ENCODE assay signal across 8 mouse cellular contexts in genomic region chr7:49635074-49635621, GRCm38 (mm10). TPM values are rescaled to one million over a fixed set of nuclear protein-coding genes. Genes with fewer than 3 reads are reported as not detected.
A peak's percentile ranks its signal among the peaks of the same experiment; 100 is the strongest.
DNase-seq lines count a peak whose midpoint lies in the region; ATAC-seq and TF ChIP-seq lines count a peak whose summit lies in the region.

No protein-coding gene starts in this region.

- WGBS in kidney, adult 2 months: 3% methylated on average over 35 of the region's 35 CpGs
- under 1% methylated on average over 35 of the region's 35 CpGs for WGBS in hindbrain, embryonic 16.5 days
- under 1% methylated on average over 35 of the region's 35 CpGs for WGBS in neural tube, embryonic 11.5 days

- no peak for TF ChIP-seq POLR2A in kidney, adult 2 months (IDR thresholded peaks at IDR 0.05; ENCODE audit: low read depth, low read length)

- no peak overlapping the region for H3K27ac ChIP-seq in kidney, adult 2 months (ENCODE audit: insufficient read depth, low read depth, low read length)
- H3K27ac ChIP-seq in hindbrain, embryonic 16.5 days (ENCODE audit: low read depth, low read length): no peak overlapping the region
- H3K27ac ChIP-seq in neural tube, embryonic 11.5 days (ENCODE audit: low read depth, low read length): no peak overlapping the region

- H3K4me1 ChIP-seq in kidney, adult 2 months (ENCODE audit: control insufficient read depth, insufficient read depth, low read length): no peaks in the 10 kb centered on the region
- H3K4me1 ChIP-seq in hindbrain, embryonic 16.5 days (ENCODE audit: control insufficient read depth, insufficient read depth, low read depth, low read length): peaks cover 6% of the 10 kb centered on the region; the same call in 1 of the 2 replicates
- no peaks in the 10 kb centered on the region for H3K4me1 ChIP-seq in neural tube, embryonic 11.5 days (ENCODE audit: control insufficient read depth, insufficient read depth, low read length)

- H3K27me3 ChIP-seq in kidney, adult 2 months (replicated peaks; ENCODE audit: control insufficient read depth, insufficient read depth, low read length): peaks cover 21% of the 10 kb centered on the region
- peaks cover 69% of the 10 kb centered on the region for H3K27me3 ChIP-seq in hindbrain, embryonic 16.5 days (replicated peaks; ENCODE audit: control insufficient read depth, insufficient read depth, low read length)
- peaks cover 100% of the 10 kb centered on the region for H3K27me3 ChIP-seq in neural tube, embryonic 11.5 days (ENCODE audit: control insufficient read depth, insufficient read depth, low read length)

- ATAC-seq in hindbrain, embryonic 16.5 days: 0 out of 2 replicates have a peak, but pooled peaks have one; percentile 20
- peak; percentile 67; the same call in 1 of the 2 replicates for ATAC-seq in neural tube, embryonic 11.5 days (ENCODE audit: insufficient read depth, low FRiP score, low TSS enrichment)
- no peak for ATAC-seq in activated CD4-positive, CD25-positive, alpha-beta regulatory T cell, adult 4 months

- no peak overlapping the region for H3K4me2 ChIP-seq in hindbrain, embryonic 16.5 days (ENCODE audit: low read length)
- no peak overlapping the region for H3K4me2 ChIP-seq in neural tube, embryonic 11.5 days (ENCODE audit: low read depth)

- no peaks in the 10 kb centered on the region for H3K9me3 ChIP-seq in hindbrain, embryonic 16.5 days (ENCODE audit: control insufficient read depth, low read length)
- H3K9me3 ChIP-seq in neural tube, embryonic 11.5 days (ENCODE audit: control insufficient read depth, low read length): no peaks in the 10 kb centered on the region

- no peak overlapping the region for H3K4me3 ChIP-seq in kidney, adult 2 months (ENCODE audit: insufficient read depth, low read depth, low read length)
- peak overlapping the region; percentile 6; the same call in 1 of the 2 replicates for H3K4me3 ChIP-seq in hindbrain, embryonic 16.5 days (ENCODE audit: low read length)
- no peak overlapping the region; the same call in 1 of the 2 replicates for H3K4me3 ChIP-seq in neural tube, embryonic 11.5 days (ENCODE audit: low read depth, low read length)

- no peak overlapping the region for H3K9ac ChIP-seq in hindbrain, embryonic 16.5 days (ENCODE audit: low read depth, low read length)
- no peak overlapping the region for H3K9ac ChIP-seq in neural tube, embryonic 11.5 days (ENCODE audit: low read length)

- peak; percentile 32 to 49 for DNase-seq in kidney, postnatal 4 days
- no peak for DNase-seq in kidney, adult 2 months
- DNase-seq in embryo, embryonic 10.5 days (ENCODE audit: low spot score): peak; percentile 75
- peak; percentile 75 for DNase-seq in neural tube, embryonic 11.5 days (ENCODE audit: low spot score)
- DNase-seq in right cerebral cortex, postnatal 14 days: no peak
- DNase-seq in cerebellum, adult 9-11 months: no peak

- no peaks in the 10 kb centered on the region for H3K36me3 ChIP-seq in kidney, adult 2 months (ENCODE audit: control insufficient read depth, insufficient read depth, low read length)
- H3K36me3 ChIP-seq in hindbrain, embryonic 16.5 days (ENCODE audit: control insufficient read depth, insufficient read depth, low read length): no peaks in the 10 kb centered on the region
- H3K36me3 ChIP-seq in neural tube, embryonic 11.5 days (ENCODE audit: control insufficient read depth, insufficient read depth, low read length): no peaks in the 10 kb centered on the region

- TF ChIP-seq CTCF in kidney, adult 2 months (conservative IDR thresholded peaks at IDR 0.05; ENCODE audit: insufficient read depth, insufficient read length, low read depth, low read length): no peak

RNA-seq across cellular contexts. Expression of gene Dbx1, which starts 1.5 kb away (rescaled TPM):
- not detected in 2 replicates for polyA plus RNA-seq in kidney, adult 2 months (2012; rRNA removed)
- polyA plus RNA-seq in hindbrain, embryonic 16.5 days (2015; fragmentation: Nextera tagmentation; extraction: Ambion mirVana): 1.0 and 4.2 TPM in 2 replicates
- polyA plus RNA-seq in neural tube, embryonic 11.5 days (2014; fragmentation: Nextera tagmentation; extraction: Ambion mirVana): 17.2 and 18.6 TPM in 2 replicates
- polyA plus RNA-seq in activated CD4-positive, CD25-positive, alpha-beta regulatory T cell, adult 4 months (2017; shearing (Covaris generic)): not detected

Comparison
In these comparisons a context has a peak if more than half of its experiments do, and no peak if none do; other contexts are left out.
1. DNase-seq: peak in kidney, postnatal 4 days (2 of 2), embryo, embryonic 10.5 days (single experiment) and neural tube, embryonic 11.5 days (single experiment); none in kidney, adult 2 months (single experiment), right cerebral cortex, postnatal 14 days (single experiment) and cerebellum, adult 9-11 months (single experiment).